Mouse (Mus musculus) spleen, postnatal 10 days (tissue): ENCODE data around the gene Ttyh2.

Experiments
- DNase-seq, 2 experiments: peaks; one replicate each; pipeline ENCODE4 v3.0.0; 2021 to 2022; ENCODE audit warnings: low spot score in 2 of 2

Ttyh2 gene

GRCm38 (mm10) chr11:114764820-114765818 is 89.9 kb downstream of the Ttyh2 start, which contains the start of gene Kif19a:
Kif19a (plus strand) TSS chr11:114765388.
- peak in 1 of 2 experiments; percentile 52 for DNase-seq

GRCm38 (mm10) chr11:114769911-114770310 is 94.7 kb downstream of the Ttyh2 start:
- DNase-seq: no peak
